Mouse (Mus musculus) lung, postnatal 0 days (tissue): ENCODE results near the gene Leprot.

Source experiments
- CTCF ChIP-seq: IDR thresholded peaks from 2 replicates; pipeline ENCODE4 v1.5.1; 2016; ENCODE audit warnings: antibody characterized with exemption, mild to moderate bottlenecking
- EP300 ChIP-seq: IDR thresholded peaks from 2 replicates; pipeline ENCODE4 v1.6.1; 2016; ENCODE audit warnings: antibody characterized with exemption, mild to moderate bottlenecking, control low read depth

DNA sequence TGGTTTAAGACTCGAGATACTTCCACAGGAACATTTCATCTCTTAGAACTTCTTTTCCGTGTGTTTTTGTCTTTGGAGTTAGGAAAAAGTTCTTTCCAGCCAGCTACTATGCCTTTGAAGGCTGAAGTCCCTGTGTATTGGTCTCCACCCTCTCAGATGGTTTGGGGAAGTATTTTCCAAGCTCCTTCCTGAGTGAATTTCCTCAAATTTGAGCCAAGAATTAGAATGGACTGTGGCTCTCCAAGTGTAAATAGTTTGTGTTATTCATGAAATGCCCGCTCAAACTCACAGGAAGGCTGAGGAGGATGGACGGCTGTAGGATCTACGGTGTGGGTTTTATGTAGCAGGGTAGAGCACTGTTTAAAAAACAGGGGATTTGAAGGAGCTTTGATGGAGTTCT, 42.1 kb downstream of the Leprot start:
- TF ChIP-seq EP300 = no peak
- no peak for TF ChIP-seq CTCF
